Mouse (Mus musculus): Measurements from ENCODE around the gene Bend3. TPM values are rescaled to one million over a fixed set of nuclear protein-coding genes. Genes with fewer than 3 reads are reported as not detected.

The Bend3 gene
- polyA plus RNA-seq (2014; fragmentation: Illumina TruSeq; extraction: RNeasy Lipid Tissue Mini Kit (QIAGEN cat#74804); ENCODE audit: low read depth, low replicate concordance), result 3.4 TPM

GRCm38 (mm10) chr10:43478751-43479435 is at the start of gene Bend3:
Gene Bend3, plus strand, starts transcription at chr10:43478831.

GRCm38 (mm10) chr10:43523931-43524330 is 45.3 kb downstream of the Bend3 start, which contains the start of gene Gm9803:
Gene Gm9803, plus strand, starts transcription at chr10:43524084.

GRCm38 (mm10) chr10:43540442-43541152 is 62.0 kb downstream of the Bend3 start, which contains the start of gene 1700021F05Rik:
Gene 1700021F05Rik, minus strand, starts transcription at chr10:43540994.

Other genes starting within 250 kb of the Bend3 start
- gene Gm9803, start 45.3 kb downstream of the Bend3 start, polyA plus RNA-seq (2014; fragmentation: Illumina TruSeq; extraction: RNeasy Lipid Tissue Mini Kit (QIAGEN cat#74804); ENCODE audit: low read depth, low replicate concordance), result 4.9 TPM
- 117 TPM for gene 1700021F05Rik, start 62.2 kb downstream of the Bend3 start, polyA plus RNA-seq (2014; fragmentation: Illumina TruSeq; extraction: RNeasy Lipid Tissue Mini Kit (QIAGEN cat#74804); ENCODE audit: low read depth, low replicate concordance)
- 124 TPM for gene Cd24a, start 99.5 kb downstream of the Bend3 start, polyA plus RNA-seq (2014; fragmentation: Illumina TruSeq; extraction: RNeasy Lipid Tissue Mini Kit (QIAGEN cat#74804); ENCODE audit: low read depth, low replicate concordance)